Mouse (Mus musculus) kidney, embryonic 14.5 days (tissue): ENCODE measurements at regions not wholly inside any gene's neighbourhood (a gene's known extent, or its start where the extent isn't known, plus 50 kb on each side); places are given as distances from the start of the nearest gene placed in this dataset.

Source experiments
- ATAC-seq: fragments of 200-750 bp; cut with Nextera tagmentation; 2 replicates; pipeline ENCODE4 v1.8.0; 2017; ENCODE audit warnings: moderate number of reproducible peaks, mild to moderate bottlenecking, moderate TSS enrichment, moderate library complexity; ENCODE audit not compliant: low FRiP score, low TSS enrichment
- H3K27ac ChIP-seq: fragments of 300-500 bp; sonication (generic); 2 replicates; pipeline ENCODE4 v1.5.1; 2014; ENCODE audit warnings: low read depth, mild to moderate bottlenecking, low read length, moderate library complexity, mixed read lengths
- H3K27me3 ChIP-seq: fragments of 300-500 bp; sonication (generic); 2 replicates; pipeline ENCODE4 v1.6.1; 2014; ENCODE audit warnings: mild to moderate bottlenecking, low read length; ENCODE audit not compliant: control insufficient read depth, insufficient read depth
- H3K36me3 ChIP-seq: fragments of 300-500 bp; sonication (generic); 2 replicates; pipeline ENCODE4 v1.6.1; 2014; ENCODE audit warnings: low read length, mixed read lengths; ENCODE audit not compliant: control insufficient read depth, insufficient read depth
- H3K4me1 ChIP-seq: fragments of 300-500 bp; sonication (generic); 2 replicates; pipeline ENCODE4 v1.6.1; 2014; ENCODE audit warnings: low read length, mixed read lengths; ENCODE audit not compliant: control insufficient read depth, insufficient read depth
- H3K4me2 ChIP-seq: fragments of 300-500 bp; sonication (generic); replicated peaks from 2 replicates; pipeline ENCODE4 v1.6.1; 2014; ENCODE audit warnings: low read depth, mild to moderate bottlenecking, low read length
- H3K4me3 ChIP-seq: fragments of 300-500 bp; sonication (generic); 2 replicates; pipeline ENCODE4 v1.5.1; 2014; ENCODE audit warnings: mild to moderate bottlenecking, low read length
- H3K9ac ChIP-seq: fragments of 300-500 bp; sonication (generic); 2 replicates; pipeline ENCODE4 v1.6.1; 2014; ENCODE audit warnings: low read depth, mild to moderate bottlenecking, low read length, moderate library complexity
- H3K9me3 ChIP-seq: fragments of 300-500 bp; sonication (generic); 2 replicates; pipeline ENCODE4 v1.6.1; 2016; ENCODE audit warnings: low read length; ENCODE audit not compliant: control insufficient read depth
- WGBS: fragments of 180-500 bp; shearing (Covaris S2); extraction: QIAGEN DNeasy Blood & Tissue Kit; methylation state at CpG from one replicate; pipeline ENCODE4 v1.1.7; 2014; 5-methylcytosine and 5-hydroxymethylcytosine counted together

DNA sequence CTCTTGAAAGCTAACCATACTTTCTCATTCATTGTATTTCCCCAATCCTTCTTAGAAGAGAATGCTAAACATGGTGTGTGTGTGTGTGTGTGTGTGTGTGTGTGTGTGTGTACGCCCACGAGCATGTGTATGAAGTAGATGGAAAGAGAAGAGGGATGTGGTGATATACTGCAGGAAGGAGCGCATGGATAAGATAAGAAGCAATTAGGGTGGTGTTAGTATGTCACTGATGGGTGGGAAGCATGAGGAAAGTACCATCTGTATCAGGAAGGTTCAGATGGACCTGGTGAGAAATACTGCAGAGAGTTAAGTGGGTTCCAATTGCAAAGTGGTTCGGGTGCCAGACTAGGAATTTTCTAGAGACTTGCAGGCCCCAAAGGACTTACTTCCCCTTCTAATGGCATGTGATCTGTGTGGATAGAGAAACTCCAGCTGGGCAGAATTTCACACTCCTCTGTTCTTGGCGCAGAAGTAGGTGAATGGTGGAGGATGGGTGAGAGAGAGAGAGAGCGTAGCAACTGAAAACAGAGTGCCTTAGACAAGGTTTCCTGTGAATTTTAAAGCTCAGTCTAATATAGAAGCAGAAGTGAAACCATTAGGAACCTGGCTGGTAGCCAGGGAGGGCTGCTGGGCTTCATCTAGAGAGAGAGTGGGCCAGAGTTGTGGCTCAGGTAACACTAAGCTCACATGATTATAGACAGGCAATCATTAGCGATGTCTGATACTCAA is 257.5 kb downstream of the Insc start:
- Histone ChIP-seq H3K4me3 (no peak overlapping the region), H3K4me1 (no peaks in the 10 kb centered on the region), H3K27ac (no peak overlapping the region), H3K9ac (no peak overlapping the region), H3K9me3 (no peaks in the 10 kb centered on the region), H3K4me2 (no peak overlapping the region), H3K27me3 (no peaks in the 10 kb centered on the region), H3K36me3 (no peaks in the 10 kb centered on the region)
- ATAC-seq: no peak
- 79% methylated on average over 7 of the region's 7 CpGs for WGBS

- H3K4me1 ChIP-seq: no peaks in the 10 kb centered on the region
- no peak overlapping the region for H3K4me3 ChIP-seq
- H3K9ac ChIP-seq: no peak overlapping the region
- WGBS: 71% methylated on average over 11 of the region's 11 CpGs
- no peaks in the 10 kb centered on the region for H3K27me3 ChIP-seq
- no peak overlapping the region for H3K4me2 ChIP-seq
- no peaks in the 10 kb centered on the region for H3K36me3 ChIP-seq
- H3K27ac ChIP-seq: no peak overlapping the region
- H3K9me3 ChIP-seq: no peaks in the 10 kb centered on the region
- no peak; the same call in 1 of the 2 replicates for ATAC-seq
Observed at GRCm38 (mm10) chr7:115014253-115014998, 270.9 kb downstream of the Insc start.

DNA sequence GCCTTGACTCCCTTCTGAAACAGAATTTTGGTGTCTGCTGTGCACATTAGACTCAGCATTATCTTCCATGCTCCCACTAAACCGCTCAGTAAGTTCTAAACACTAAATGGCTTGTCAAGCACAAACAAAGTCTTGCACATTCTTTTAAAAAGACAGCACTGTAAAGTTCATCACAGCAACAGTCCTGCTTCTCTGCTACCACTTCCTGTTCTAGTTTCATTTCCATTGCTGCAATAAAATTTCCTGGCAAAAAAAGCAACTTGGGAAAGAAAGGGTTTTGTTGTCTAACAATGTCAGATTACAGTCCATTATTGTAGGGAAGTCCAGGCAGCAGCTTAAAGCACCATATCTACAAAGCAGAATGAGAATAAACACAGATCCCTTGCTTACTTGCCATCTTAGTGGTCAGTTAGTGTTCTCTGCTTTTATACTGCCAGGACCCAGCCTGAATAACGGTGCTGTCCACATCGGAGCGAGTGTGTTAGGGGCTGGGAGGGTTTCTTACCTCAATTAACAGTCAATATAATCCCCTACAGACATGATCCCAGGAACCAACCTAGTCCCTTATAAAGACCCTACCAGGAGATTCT is 276.0 kb downstream of the Insc start:
- Histone ChIP-seq H3K36me3 (no peaks in the 10 kb centered on the region), H3K27ac (no peak overlapping the region), H3K27me3 (no peaks in the 10 kb centered on the region), H3K4me3 (no peak overlapping the region), H3K4me2 (no peak overlapping the region), H3K9ac (no peak overlapping the region), H3K4me1 (no peaks in the 10 kb centered on the region), H3K9me3 (no peaks in the 10 kb centered on the region)
- ATAC-seq: no peak
- WGBS: 79% methylated on average over 4 of the region's 4 CpGs

DNA sequence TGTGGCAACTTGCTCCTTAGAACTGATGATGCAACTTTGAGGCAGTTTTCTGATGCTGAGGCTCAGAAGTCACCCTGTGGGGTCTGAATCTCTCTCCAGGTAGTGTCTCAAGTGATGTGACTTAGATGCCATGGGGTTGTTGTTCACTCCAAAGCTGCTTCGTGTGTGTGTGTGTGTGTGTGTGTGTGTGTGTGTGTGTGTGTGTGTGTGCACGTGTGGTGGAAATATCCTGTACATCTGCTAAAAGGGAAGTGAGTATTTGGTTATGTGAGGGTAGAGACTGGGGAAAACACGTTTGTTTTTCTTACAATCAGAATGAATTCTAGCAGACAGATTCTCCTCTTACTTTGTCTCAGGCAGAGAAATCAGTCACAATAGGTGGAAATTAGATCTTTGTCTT is 276.5 kb downstream of the Insc start:
- 57% methylated on average over 3 of the region's 3 CpGs for WGBS
- H3K27ac ChIP-seq: no peak overlapping the region
- no peak overlapping the region for H3K4me3 ChIP-seq
- H3K9ac ChIP-seq: no peak overlapping the region
- H3K4me1 ChIP-seq: no peaks in the 10 kb centered on the region
- H3K27me3 ChIP-seq: no peaks in the 10 kb centered on the region
- no peaks in the 10 kb centered on the region for H3K36me3 ChIP-seq
- ATAC-seq: no peak
- H3K4me2 ChIP-seq: no peak overlapping the region
- no peaks in the 10 kb centered on the region for H3K9me3 ChIP-seq

GRCm38 (mm10) chr7:115025803-115026202 is 282.3 kb downstream of the Insc start:
- no peak overlapping the region for H3K4me3 ChIP-seq
- ATAC-seq: no peak
- H3K27ac ChIP-seq: no peak overlapping the region
- no peaks in the 10 kb centered on the region for H3K4me1 ChIP-seq
- H3K27me3 ChIP-seq: no peaks in the 10 kb centered on the region
- H3K9ac ChIP-seq: no peak overlapping the region
- WGBS: 85% methylated on average over 2 of the region's 2 CpGs
- no peaks in the 10 kb centered on the region for H3K9me3 ChIP-seq
- H3K4me2 ChIP-seq: no peak overlapping the region
- no peaks in the 10 kb centered on the region for H3K36me3 ChIP-seq

DNA sequence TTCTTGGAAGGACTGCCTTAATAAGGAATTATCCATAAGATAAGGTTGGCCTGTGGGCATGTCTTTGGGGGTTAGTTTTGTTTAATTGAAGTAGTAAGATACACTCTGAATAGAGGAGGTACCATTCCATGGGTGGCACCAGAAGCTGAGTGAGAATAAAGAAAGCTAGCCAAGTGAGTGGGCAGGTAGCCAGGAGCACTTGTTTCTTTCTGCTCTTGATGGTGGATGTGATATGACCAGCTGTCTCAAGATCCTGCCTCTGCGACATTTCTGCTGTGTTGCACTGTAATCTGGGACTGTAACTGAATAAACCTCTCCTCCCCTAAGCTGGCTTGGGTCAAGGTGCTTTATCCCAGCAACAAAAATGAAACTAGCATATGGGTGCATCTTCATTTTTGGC is 284.2 kb downstream of the Insc start:
- Histone ChIP-seq H3K4me3 (no peak overlapping the region), H3K4me1 (no peaks in the 10 kb centered on the region), H3K36me3 (no peaks in the 10 kb centered on the region), H3K9me3 (no peaks in the 10 kb centered on the region), H3K27me3 (no peaks in the 10 kb centered on the region), H3K9ac (no peak overlapping the region), H3K4me2 (no peak overlapping the region), H3K27ac (no peak overlapping the region)
- no peak for ATAC-seq
- 93% methylated on average over 1 of the region's 1 CpGs for WGBS

- ATAC-seq: no peak
- Histone ChIP-seq H3K4me3 (no peak overlapping the region), H3K9ac (no peak overlapping the region), H3K27ac (no peak overlapping the region), H3K36me3 (no peaks in the 10 kb centered on the region), H3K9me3 (no peaks in the 10 kb centered on the region), H3K4me2 (no peak overlapping the region), H3K4me1 (no peaks in the 10 kb centered on the region), H3K27me3 (no peaks in the 10 kb centered on the region)
- WGBS: 69% methylated on average over 4 of the region's 4 CpGs
Observed at GRCm38 (mm10) chr7:115033987-115034386, 290.5 kb downstream of the Insc start.

DNA sequence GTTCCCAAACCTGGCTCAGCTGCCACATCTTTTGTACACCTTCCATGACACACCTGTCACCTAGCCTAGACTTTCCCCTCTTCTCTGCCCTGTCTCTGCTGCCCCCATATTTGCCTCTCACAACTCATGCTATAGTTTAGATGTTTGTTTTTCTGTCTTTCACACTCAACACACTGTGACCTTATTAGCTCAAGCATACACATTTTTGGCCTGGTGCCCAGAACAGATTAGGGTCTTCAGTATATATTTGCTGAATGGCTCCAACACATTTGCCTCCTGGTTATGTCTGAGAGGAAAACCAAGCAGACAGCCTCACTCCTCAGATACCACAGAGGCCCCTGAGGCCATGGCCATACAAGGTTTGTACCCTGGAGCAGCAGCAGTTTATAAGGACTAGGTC is 312.0 kb downstream of the Insc start:
- no peak overlapping the region for H3K4me2 ChIP-seq
- no peaks in the 10 kb centered on the region for H3K27me3 ChIP-seq
- no peaks in the 10 kb centered on the region for H3K9me3 ChIP-seq
- H3K9ac ChIP-seq: no peak overlapping the region
- no peak for ATAC-seq
- H3K27ac ChIP-seq: no peak overlapping the region
- H3K36me3 ChIP-seq: no peaks in the 10 kb centered on the region
- no peak overlapping the region for H3K4me3 ChIP-seq
- no peaks in the 10 kb centered on the region for H3K4me1 ChIP-seq

DNA sequence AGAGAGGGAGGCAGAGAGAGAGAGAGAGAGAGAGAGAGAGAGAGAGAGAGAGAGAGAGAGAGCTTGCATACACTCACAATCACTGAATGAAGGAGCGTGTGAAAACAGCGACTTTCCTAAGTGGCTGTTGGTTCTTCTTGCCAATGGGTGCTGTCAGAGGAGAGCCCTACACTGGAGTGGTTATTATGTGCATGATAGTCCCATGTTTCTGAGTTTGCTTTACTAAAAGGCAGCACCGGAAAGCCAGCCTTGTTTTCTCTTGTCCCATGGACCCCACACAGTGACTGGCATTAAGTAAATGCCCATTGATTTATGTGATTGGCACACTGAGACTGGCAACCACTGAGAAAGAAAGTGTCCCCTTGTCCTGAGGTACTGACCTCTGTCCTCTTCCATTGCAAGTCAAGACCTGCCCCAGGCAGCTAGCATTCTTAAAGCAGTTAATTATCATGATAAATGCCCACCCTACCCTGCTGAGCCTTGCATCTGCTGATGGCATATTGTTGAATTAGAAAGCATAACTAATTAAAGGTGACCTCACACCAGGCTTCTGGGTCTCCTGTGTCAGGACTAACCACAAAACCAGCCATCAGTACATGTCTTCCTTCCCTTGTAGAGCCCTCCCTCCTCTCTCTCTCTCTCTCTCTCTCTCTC is 313.6 kb downstream of the Insc start:
- Histone ChIP-seq H3K9me3 (no peaks in the 10 kb centered on the region), H3K9ac (no peak overlapping the region), H3K27ac (no peak overlapping the region), H3K4me1 (no peaks in the 10 kb centered on the region), H3K36me3 (no peaks in the 10 kb centered on the region), H3K4me3 (no peak overlapping the region), H3K4me2 (no peak overlapping the region), H3K27me3 (no peaks in the 10 kb centered on the region)
- 27% methylated on average over 3 of the region's 3 CpGs for WGBS
- ATAC-seq: no peak
